Mouse (Mus musculus): Measurements from ENCODE around the gene Creg2. TPM values are rescaled to one million over a fixed set of nuclear protein-coding genes. Genes with fewer than 3 reads are reported as not detected.
A peak's percentile ranks its signal among the peaks of the same experiment; 100 is the strongest.

The Creg2 gene
- polyA plus RNA-seq, 1 experiment from 2014 or later, result 0.82 TPM

- H3K27ac ChIP-seq (ENCODE audit: low read depth, low read length), result peak overlapping the region; percentile 93
- WGBS, result under 1% methylated on average over 88 of the region's 88 CpGs
- H3K4me1 ChIP-seq (ENCODE audit: control insufficient read depth, insufficient read depth, low read length), result peaks cover 8% of the 10 kb centered on the region; the same call in 1 of the 2 replicates
Observed at GRCm38 (mm10) chr1:39576431-39577243, 74.6 kb downstream of the Creg2 start.

DNA sequence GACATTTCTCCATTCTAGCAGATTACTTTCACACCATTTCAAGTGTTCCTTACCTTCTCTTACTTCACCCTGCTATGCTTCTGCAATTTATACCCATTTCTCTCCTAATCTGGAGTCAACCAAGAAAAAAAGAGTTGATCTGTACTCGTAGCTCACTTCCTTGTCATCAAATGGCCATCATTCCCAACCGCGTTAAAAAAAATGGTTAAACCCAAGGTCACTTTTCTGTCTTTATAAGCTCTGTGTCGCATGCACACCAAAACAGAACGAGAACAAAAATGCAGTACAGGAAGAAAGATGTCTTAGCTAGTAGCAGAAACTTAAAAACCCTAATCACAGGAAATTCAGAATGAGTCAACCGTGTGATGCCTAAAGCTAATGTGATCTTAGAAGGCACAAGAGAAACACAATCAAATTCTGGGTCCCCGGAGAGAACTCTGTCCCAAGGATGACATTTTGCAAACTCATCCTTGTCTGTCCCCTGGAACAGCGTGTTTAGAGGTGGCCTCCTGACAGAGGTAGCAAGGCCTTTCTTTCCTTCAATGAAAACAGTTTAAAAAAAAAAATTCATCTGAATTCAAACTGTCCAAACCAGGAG lies 75.4 kb downstream of the Creg2 start:
- Histone ChIP-seq H3K4me2 (peak overlapping the region; percentile 49), H3K4me1 (ENCODE audit: control insufficient read depth, insufficient read depth, low read length) (peaks cover 8% of the 10 kb centered on the region; the same call in 1 of the 2 replicates), H3K4me3 (ENCODE audit: low read depth, low read length) (peak overlapping the region; percentile 90), H3K27ac (ENCODE audit: low read depth, low read length) (no peak overlapping the region), H3K9ac (ENCODE audit: low read length) (peak overlapping the region; percentile 93), H3K36me3 (ENCODE audit: control insufficient read depth, insufficient read depth, low read length) (no peaks in the 10 kb centered on the region), H3K27me3 (ENCODE audit: control insufficient read depth, insufficient read depth, low read length) (no peaks in the 10 kb centered on the region), H3K9me3 (ENCODE audit: control insufficient read depth, low read length) (no peaks in the 10 kb centered on the region)
- DNase-seq (ENCODE audit: low spot score, missing footprints), result no peak
- no peak for ATAC-seq (ENCODE audit: low FRiP score)
- WGBS, result 28% methylated on average over 8 of the region's 8 CpGs

More at GRCm38 (mm10) chr1:39576431-39577243, 74.6 kb downstream of the Creg2 start:
- peak overlapping the region; percentile 49 for H3K4me2 ChIP-seq
- H3K9ac ChIP-seq (ENCODE audit: low read length), result peak overlapping the region; percentile 93
- DNase-seq (ENCODE audit: low spot score, missing footprints) (peak; percentile 97), ATAC-seq (ENCODE audit: low FRiP score) (peak; percentile 67)
- H3K9me3 ChIP-seq (ENCODE audit: control insufficient read depth, low read length), result no peaks in the 10 kb centered on the region
- H3K4me3 ChIP-seq (ENCODE audit: low read depth, low read length), result peak overlapping the region; percentile 90
- no peaks in the 10 kb centered on the region for H3K36me3 ChIP-seq (ENCODE audit: control insufficient read depth, insufficient read depth, low read length)
- H3K27me3 ChIP-seq (ENCODE audit: control insufficient read depth, insufficient read depth, low read length), result no peaks in the 10 kb centered on the region

DNA sequence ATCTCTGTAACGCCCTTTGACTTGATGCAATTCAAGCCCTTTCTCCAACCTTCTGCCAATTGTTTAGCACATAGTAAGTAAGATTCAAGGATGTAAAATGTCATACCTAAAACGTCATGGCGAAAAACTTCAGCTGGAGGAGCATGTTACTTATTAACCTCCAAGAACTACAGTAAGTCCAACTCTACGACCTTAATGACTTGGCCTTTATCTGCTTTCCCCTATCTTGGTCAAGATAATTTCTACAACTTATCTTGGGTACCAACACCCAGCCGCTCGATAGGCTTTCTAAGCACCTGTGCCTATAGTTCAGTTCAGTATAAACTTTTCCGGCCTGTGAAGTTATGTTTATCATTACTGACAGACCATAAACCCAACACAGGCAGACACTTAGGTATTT lies 77.4 kb downstream of the Creg2 start:
- Histone ChIP-seq H3K36me3 (ENCODE audit: control insufficient read depth, insufficient read depth, low read length) (no peaks in the 10 kb centered on the region), H3K4me3 (ENCODE audit: low read depth, low read length) (no peak overlapping the region), H3K9ac (ENCODE audit: low read length) (no peak overlapping the region), H3K4me1 (ENCODE audit: control insufficient read depth, insufficient read depth, low read length) (peaks cover 8% of the 10 kb centered on the region; the same call in 1 of the 2 replicates), H3K4me2 (no peak overlapping the region), H3K27me3 (ENCODE audit: control insufficient read depth, insufficient read depth, low read length) (no peaks in the 10 kb centered on the region), H3K27ac (ENCODE audit: low read depth, low read length) (no peak overlapping the region), H3K9me3 (ENCODE audit: control insufficient read depth, low read length) (no peaks in the 10 kb centered on the region)
- DNase-seq (ENCODE audit: low spot score, missing footprints) (no peak), ATAC-seq (ENCODE audit: low FRiP score) (no peak)
- 92% methylated on average over 7 of the region's 7 CpGs for WGBS

DNA sequence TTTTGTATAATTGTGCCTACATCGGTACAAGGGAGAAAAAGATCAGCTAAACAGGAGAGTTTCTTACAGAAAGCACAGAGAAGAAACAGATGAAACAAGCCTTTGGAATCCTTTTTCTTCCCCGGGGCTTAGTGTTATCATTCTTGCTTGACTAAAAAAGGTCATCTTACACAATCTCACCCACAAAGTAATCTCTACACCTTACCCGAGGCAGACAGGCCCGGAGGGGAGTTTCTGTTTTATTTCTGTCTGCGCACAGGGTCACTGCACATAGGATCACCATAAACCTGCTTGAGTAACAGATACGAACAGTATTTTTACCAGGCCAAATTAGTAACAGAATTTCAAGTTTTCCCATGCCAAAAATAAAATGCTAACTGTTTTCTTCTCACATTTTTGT lies 79.6 kb downstream of the Creg2 start:
- no peak overlapping the region for H3K4me2 ChIP-seq
- no peak overlapping the region for H3K9ac ChIP-seq (ENCODE audit: low read length)
- no peak for DNase-seq (ENCODE audit: low spot score, missing footprints)
- H3K4me3 ChIP-seq (ENCODE audit: low read depth, low read length), result no peak overlapping the region
- WGBS, result 71% methylated on average over 6 of the region's 6 CpGs
- H3K27me3 ChIP-seq (ENCODE audit: control insufficient read depth, insufficient read depth, low read length), result no peaks in the 10 kb centered on the region
- no peak for ATAC-seq (ENCODE audit: low FRiP score)
- H3K27ac ChIP-seq (ENCODE audit: low read depth, low read length), result no peak overlapping the region
- H3K9me3 ChIP-seq (ENCODE audit: control insufficient read depth, low read length), result no peaks in the 10 kb centered on the region
- peaks cover 8% of the 10 kb centered on the region; the same call in 1 of the 2 replicates for H3K4me1 ChIP-seq (ENCODE audit: control insufficient read depth, insufficient read depth, low read length)
- H3K36me3 ChIP-seq (ENCODE audit: control insufficient read depth, insufficient read depth, low read length), result no peaks in the 10 kb centered on the region

Other genes starting within 250 kb of the Creg2 start
- gene Tbc1d8, start 172.7 kb downstream of the Creg2 start, polyA plus RNA-seq (2014; fragmentation: Nextera tagmentation; extraction: Ambion mirVana), result 4.6 and 5.4 TPM in 2 replicates
- gene Cnot11, start 116.5 kb downstream of the Creg2 start, polyA plus RNA-seq (2014; fragmentation: Nextera tagmentation; extraction: Ambion mirVana), result 29.9 and 33.3 TPM in 2 replicates
- 22.0 and 22.6 TPM in 2 replicates for gene Rnf149, start 74.1 kb downstream of the Creg2 start, polyA plus RNA-seq (2014; fragmentation: Nextera tagmentation; extraction: Ambion mirVana)
- 0.15 and 0.39 TPM in 2 replicates for gene Rfx8, start 69.5 kb upstream of the Creg2 start, polyA plus RNA-seq (2014; fragmentation: Nextera tagmentation; extraction: Ambion mirVana)
- gene Gm3646, start 153.9 kb upstream of the Creg2 start, polyA plus RNA-seq (2014; fragmentation: Nextera tagmentation; extraction: Ambion mirVana), result not detected in 2 replicates
- gene Map4k4, start 249.4 kb upstream of the Creg2 start, polyA plus RNA-seq (2014; fragmentation: Nextera tagmentation; extraction: Ambion mirVana), result 30.7 and 33.7 TPM in 2 replicates